Mouse (Mus musculus): ENCODE results near the gene Osbpl5.

The Osbpl5 gene

GRCm38 (mm10) chr7:143756125-143757026, at the start of gene Osbpl5:
Gene Osbpl5, minus strand, starts transcription at chr7:143756985.
- DNase-seq (ENCODE audit: extremely low read depth, insufficient read length, low spot score), result no peak

- DNase-seq (ENCODE audit: extremely low read depth, insufficient read length, low spot score), result no peak
Measured at GRCm38 (mm10) chr7:143805199-143805624, 48.4 kb upstream of the Osbpl5 start.

GRCm38 (mm10) chr7:143801195-143802065, 44.6 kb upstream of the Osbpl5 start:
- DNase-seq (ENCODE audit: extremely low read depth, insufficient read length, low spot score), result peak; percentile 79

GRCm38 (mm10) chr7:143800770-143801169, 44.0 kb upstream of the Osbpl5 start:
- DNase-seq (ENCODE audit: extremely low read depth, insufficient read length, low spot score), result no peak

GRCm38 (mm10) chr7:143798783-143799182, 42.0 kb upstream of the Osbpl5 start:
- DNase-seq (ENCODE audit: extremely low read depth, insufficient read length, low spot score), result peak; percentile 61

- DNase-seq (ENCODE audit: extremely low read depth, insufficient read length, low spot score), result no peak
Measured at GRCm38 (mm10) chr7:143793121-143793520, 36.3 kb upstream of the Osbpl5 start.

- no peak for DNase-seq (ENCODE audit: extremely low read depth, insufficient read length, low spot score)
Measured at GRCm38 (mm10) chr7:143792336-143792985, 35.7 kb upstream of the Osbpl5 start.

- peak; percentile 84 for DNase-seq (ENCODE audit: extremely low read depth, insufficient read length, low spot score)
Measured at GRCm38 (mm10) chr7:143783996-143784829, 27.4 kb upstream of the Osbpl5 start, which contains the start of gene Mrgpre. Gene Mrgpre, minus strand, starts transcription at chr7:143784500.

GRCm38 (mm10) chr7:143783378-143783995, 26.7 kb upstream of the Osbpl5 start:
- DNase-seq (ENCODE audit: extremely low read depth, insufficient read length, low spot score), result no peak

- DNase-seq (ENCODE audit: extremely low read depth, insufficient read length, low spot score), result no peak
Measured at GRCm38 (mm10) chr7:143777375-143777774, 20.6 kb upstream of the Osbpl5 start.

GRCm38 (mm10) chr7:143776137-143776536, 19.4 kb upstream of the Osbpl5 start:
- DNase-seq (ENCODE audit: extremely low read depth, insufficient read length, low spot score), result no peak

GRCm38 (mm10) chr7:143769461-143769860, 12.7 kb upstream of the Osbpl5 start:
- no peak for DNase-seq (ENCODE audit: extremely low read depth, insufficient read length, low spot score)

- no peak for DNase-seq (ENCODE audit: extremely low read depth, insufficient read length, low spot score)
Measured at GRCm38 (mm10) chr7:143768267-143768666, 11.5 kb upstream of the Osbpl5 start.

- DNase-seq (ENCODE audit: extremely low read depth, insufficient read length, low spot score), result no peak
Measured at GRCm38 (mm10) chr7:143766893-143767292, 10.1 kb upstream of the Osbpl5 start, which contains the start of gene Mrgprg. Gene Mrgprg, minus strand, starts transcription at chr7:143766993.

GRCm38 (mm10) chr7:143764876-143765530, 8.2 kb upstream of the Osbpl5 start:
- DNase-seq (ENCODE audit: extremely low read depth, insufficient read length, low spot score), result no peak

GRCm38 (mm10) chr7:143763794-143764193, 7.0 kb upstream of the Osbpl5 start:
- peak; percentile 46 for DNase-seq (ENCODE audit: extremely low read depth, insufficient read length, low spot score)

- DNase-seq (ENCODE audit: extremely low read depth, insufficient read length, low spot score), result no peak
Measured at GRCm38 (mm10) chr7:143758956-143759355, 2.2 kb upstream of the Osbpl5 start.

GRCm38 (mm10) chr7:143757696-143758095, 911 bp upstream of the Osbpl5 start:
- no peak for DNase-seq (ENCODE audit: extremely low read depth, insufficient read length, low spot score)

GRCm38 (mm10) chr7:143757027-143757390, 224 bp upstream of the Osbpl5 start:
- peak; percentile 86 for DNase-seq (ENCODE audit: extremely low read depth, insufficient read length, low spot score)
